Mouse (Mus musculus) cerebellum, adult 2 months (tissue): ENCODE measurements around the gene Ncor1.

Experiments
- CTCF ChIP-seq: fragments of 200-500 bp; IDR thresholded peaks from 2 replicates; pipeline ENCODE4 v1.5.1; 2011; ENCODE audit warnings: low read depth, mild to moderate bottlenecking, control low read depth, low read length, moderate library complexity, borderline replicate concordance; ENCODE audit not compliant: insufficient read depth
- POLR2A ChIP-seq: fragments of 200-500 bp; IDR thresholded peaks from 2 replicates; pipeline ENCODE4 v1.6.1; 2011; ENCODE audit warnings: low read length, control low read depth, borderline replicate concordance; ENCODE audit not compliant: insufficient read depth

GRCm38 (mm10) chr11:62494754-62495275 is 36.5 kb upstream of the Ncor1 start:
- TF ChIP-seq POLR2A (0 out of 2 replicates have a peak, but pooled peaks have one; percentile 6), CTCF (no peak)
